Mouse (Mus musculus): Measurements from ENCODE around the gene Dscaml1.

The Dscaml1 gene

DNA sequence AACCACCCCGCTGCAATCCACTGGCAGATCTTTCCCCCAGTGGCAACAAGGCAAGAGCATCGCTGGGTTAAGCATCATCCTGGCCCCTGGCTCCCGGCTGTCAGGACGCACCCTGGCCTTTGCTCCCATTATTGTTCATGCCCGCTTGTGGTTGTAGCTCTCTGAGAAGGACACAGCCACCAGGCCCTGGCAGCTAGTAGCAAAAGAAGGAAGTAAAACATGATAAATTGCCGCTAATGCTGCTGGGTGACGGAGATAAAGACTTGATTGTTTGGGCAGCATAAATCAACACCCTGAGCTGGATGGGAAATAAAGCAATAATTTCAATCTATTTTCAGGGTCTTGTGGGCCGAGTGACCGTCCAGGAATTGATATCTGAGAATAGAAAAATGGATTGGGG is 81.1 kb downstream of the Dscaml1 start:
- DNase-seq (ENCODE audit: low spot score in 2 of 2), result no peak

DNA sequence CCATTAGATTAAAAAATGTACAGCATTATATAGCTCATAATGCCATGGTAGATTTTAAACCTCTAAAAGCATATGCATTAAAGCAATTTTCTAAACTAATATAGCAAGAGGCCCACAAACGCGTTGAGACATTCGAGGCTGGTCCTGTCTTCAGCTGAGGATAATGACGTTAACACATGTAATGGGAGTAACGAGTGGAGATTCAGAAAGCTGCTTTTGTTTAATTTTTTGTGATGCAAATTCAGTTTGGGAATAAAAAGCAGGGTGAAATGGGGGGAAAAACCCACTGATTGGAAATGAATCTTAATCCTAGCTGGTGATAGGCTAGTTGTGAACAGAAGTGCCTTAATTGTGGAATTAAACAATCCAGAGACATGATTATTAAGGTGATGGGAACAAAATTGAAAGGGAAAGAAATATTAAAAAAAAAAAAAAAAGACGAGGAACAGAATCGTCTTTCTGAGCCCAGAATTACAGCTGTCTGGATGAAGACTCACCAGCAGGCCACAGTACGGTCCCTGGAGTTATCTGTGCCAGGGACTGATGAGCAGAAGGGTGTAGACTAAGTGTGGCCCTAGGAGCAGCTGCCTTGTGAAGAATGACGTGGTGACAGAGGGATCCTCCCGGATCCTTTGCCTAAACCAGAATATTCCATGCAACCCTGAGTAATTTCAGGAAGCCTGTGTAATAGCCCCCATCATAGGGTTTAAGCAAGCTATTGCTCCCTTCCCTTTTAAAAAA is 84.5 kb downstream of the Dscaml1 start:
- no peak for DNase-seq (ENCODE audit: low spot score in 2 of 2)

DNA sequence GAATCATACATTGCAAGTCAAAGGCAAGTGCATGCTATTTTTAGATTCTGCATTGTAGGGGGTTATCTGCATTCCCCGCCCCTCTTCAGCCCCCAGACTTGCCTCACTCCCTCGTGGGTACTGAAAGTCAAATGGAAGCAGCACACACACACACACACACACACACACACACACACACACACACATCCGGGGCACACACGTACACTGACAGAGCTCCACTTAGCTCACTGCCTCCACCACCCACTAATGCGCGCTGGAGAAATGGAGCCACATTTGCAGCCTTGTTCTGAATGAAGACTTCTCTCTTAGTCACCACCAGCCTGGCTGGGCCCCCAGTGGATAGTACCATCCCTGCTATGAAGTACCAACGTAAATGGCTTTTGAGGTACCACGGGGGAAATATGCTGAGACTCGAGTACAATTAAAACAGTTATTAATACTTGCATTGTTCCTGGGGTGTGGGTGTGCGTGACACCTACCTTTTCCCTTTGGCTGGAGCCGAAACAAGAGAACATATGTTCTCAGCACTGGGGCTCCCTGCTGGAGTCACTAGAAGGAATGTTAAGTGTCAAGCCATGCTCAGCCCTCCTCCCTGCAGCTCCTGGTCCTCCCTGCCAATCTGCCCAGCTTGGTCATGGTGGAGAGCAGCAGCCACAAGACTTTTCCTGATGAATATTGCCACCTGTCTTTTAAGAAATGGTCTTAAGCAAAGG is 91.7 kb downstream of the Dscaml1 start:
- no peak for DNase-seq (ENCODE audit: low spot score in 2 of 2)

DNA sequence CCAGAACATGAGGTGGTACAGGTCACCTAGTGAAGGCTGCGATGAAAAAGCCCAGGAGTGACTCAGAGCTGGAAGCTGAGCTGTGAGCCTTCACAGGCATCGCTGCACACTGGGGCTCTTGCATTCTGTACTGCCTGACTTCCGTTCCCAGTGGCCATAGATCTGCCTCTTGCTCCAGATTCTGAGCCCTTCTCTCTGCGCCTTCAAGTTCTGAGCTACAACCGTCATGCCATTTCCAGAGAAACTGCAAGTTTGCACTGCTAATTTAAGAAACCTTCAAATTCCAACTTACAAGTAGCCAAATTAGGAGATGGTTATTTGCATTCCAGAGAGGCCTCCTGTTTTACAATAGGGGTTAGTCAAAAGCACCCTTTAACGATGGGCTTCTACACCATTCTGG is 93.4 kb downstream of the Dscaml1 start:
- no peak for DNase-seq (ENCODE audit: low spot score in 2 of 2)

DNA sequence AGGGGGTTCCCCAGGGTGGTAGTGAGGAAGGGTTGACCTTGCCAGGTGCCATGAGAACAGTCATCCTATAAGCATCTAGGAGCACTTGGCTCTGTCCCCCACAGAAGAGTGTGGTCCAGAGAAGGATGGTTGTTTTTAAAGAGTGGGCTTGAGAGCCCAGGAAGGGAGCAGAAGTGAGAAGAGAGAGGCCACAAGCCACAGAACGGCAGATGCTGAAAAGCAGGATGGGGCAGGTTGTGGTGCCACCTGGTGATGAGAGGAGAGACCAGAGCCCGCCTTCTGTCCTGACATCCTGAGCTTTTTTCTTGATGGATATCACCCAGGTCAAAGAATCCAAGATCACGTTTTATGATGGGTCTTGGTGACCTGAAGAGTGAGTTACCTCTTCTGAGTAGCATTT is 96.4 kb downstream of the Dscaml1 start:
- no peak for DNase-seq (ENCODE audit: low spot score in 2 of 2)

DNA sequence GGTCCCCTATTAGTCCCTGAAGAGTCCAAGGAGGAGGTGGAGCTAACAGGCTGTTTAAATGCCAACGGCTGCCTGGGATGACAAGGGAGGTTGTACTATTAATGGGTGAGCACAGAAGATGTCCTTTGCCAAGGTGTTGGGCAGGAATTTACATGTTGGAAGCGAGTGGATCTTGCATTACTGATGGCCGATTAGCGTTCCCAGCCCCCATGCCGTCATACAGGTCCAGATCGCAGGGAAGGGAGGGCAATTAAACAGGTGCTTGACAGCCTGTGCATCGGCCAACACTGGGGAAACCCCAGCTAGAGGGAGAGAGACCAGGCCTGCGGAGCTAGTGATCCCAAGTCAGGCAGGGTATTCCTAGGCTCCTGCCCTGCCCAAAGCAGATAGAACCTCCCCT is 98.1 kb downstream of the Dscaml1 start:
- no peak for DNase-seq (ENCODE audit: low spot score in 2 of 2)

DNA sequence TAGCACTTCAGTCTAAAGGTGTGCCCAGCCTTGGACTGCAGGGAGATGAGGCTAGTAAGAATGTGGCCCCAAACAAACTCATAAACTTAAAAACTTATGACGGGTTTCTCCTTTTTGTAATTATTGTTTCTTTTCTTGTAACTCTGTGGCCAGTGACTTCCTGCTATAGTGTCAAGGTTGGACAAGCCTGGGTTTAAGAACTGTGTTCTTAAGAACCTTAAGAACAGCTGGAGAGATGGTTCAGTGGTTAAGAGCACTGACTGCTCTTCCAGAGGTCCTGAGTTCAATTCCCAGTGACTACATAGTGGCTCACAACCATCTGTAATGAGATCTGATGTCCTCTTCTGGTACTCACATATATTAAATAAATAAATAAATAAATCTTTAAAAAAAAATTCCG is 106.8 kb downstream of the Dscaml1 start:
- no peak for DNase-seq (ENCODE audit: low spot score in 2 of 2)

DNA sequence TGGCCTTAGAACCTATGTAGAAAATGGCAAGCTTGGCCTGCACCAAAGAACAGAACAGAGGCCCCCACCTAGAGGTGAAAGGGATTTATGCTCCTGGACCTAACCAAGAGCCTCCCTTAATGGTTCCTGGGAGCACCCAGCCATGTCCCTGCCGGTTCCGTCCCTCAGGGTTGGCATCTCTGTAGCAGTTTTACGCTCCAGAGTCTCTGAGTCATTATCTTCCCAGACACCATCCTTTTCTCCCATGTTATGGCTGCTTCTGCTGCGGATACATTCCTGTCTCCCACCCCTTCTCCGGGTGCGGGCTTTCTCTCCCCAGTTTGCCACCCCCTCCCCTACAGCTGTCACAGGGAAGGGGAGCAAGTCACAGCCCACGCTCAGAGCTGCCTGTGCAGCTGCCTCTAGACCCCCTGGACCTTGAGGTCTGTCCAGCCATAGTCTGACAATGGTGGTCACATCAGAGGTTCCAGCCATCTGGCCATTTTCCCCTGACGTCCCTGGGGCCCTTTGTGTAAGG is 108.1 kb downstream of the Dscaml1 start:
- DNase-seq (ENCODE audit: low spot score in 2 of 2), result no peak

DNA sequence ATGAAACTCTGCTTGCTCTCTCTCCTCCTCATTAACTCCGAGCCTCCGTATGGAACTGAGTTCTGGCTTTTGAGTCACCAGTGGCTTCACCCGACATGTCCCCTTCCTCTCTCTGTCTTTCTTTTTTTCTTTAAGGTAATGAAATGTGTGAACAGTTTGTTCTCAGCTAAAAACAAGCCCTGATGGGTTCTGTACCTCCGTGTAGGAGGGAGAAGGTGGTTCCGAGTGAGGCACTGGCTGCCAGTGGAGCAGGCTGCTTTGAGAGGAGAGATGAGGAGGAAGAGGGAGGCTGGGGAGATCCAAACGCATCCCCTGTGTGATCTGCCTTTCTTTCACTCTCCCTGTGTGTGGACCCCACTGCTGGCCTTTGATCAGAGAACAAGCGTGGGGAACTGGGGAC is 111.2 kb downstream of the Dscaml1 start:
- DNase-seq (ENCODE audit: low spot score in 2 of 2), result no peak

DNA sequence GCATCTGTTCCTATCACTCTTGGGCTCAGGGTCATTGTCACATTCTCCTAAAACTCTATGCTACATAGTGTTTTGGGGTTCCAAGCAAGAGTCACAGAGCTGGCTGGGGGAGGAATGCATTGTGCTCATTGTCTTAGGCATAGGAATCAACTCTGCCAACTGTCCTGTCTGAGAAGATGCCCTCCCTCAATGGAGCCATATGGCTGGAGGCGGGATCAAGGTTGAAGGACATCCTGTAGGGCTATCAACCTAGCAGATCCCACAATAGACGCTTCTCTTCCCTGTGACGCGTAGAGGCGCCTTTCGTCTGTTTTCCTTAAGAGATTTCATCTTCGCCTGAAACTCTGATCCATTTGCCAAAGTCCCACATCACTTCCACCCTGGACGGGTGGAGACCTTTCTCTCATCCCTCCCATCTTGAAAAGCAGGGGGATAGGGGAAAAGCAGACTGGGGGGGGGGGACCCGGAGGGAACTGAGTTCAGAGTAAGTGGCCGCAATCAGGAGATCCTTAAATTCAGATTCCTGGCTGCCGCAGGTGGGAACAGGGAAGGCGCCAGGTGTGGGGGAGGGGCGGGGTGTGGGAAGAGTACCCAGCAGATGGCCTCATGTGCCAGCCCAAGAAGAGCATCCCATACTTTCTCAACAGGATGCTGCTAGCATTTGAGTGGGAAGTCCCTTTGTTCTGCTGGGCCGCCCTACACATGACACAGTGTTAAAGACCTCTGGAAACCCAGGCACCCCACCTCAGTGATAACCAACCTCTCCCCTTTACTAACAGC is 113.0 kb downstream of the Dscaml1 start:
- DNase-seq (ENCODE audit: low spot score in 2 of 2), result no peak

DNA sequence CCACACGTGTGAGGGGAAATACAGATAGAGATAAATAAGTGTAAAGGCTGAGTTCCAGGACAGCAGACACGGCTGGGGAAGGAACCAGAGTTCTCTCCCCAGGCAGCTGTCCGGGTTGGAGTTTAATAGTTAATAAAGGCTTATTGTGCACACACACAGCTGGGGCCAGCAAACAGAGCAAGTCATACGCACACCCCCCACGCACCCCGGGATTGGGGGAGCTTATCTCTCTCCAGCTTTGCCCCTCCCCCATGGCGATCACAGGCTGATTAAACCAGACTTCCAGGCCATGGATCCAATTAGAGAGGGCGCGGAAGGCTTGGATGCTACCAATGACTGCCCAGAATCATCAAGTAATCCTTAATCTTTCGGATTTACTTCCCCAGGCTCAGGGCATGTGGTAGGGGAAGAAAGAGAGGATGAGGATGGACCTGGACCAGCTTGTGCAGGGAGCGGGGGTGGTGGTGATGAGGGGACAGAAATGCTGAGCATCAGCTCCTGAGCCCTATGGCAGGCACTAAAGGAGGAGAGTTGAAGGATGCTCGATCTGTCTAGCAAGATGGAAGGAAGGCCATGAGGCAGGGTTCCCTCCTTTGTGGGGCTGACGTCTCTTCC is 119.7 kb downstream of the Dscaml1 start:
- peak in 1 of 2 experiments; percentile 62 for DNase-seq (ENCODE audit: low spot score in 2 of 2)

DNA sequence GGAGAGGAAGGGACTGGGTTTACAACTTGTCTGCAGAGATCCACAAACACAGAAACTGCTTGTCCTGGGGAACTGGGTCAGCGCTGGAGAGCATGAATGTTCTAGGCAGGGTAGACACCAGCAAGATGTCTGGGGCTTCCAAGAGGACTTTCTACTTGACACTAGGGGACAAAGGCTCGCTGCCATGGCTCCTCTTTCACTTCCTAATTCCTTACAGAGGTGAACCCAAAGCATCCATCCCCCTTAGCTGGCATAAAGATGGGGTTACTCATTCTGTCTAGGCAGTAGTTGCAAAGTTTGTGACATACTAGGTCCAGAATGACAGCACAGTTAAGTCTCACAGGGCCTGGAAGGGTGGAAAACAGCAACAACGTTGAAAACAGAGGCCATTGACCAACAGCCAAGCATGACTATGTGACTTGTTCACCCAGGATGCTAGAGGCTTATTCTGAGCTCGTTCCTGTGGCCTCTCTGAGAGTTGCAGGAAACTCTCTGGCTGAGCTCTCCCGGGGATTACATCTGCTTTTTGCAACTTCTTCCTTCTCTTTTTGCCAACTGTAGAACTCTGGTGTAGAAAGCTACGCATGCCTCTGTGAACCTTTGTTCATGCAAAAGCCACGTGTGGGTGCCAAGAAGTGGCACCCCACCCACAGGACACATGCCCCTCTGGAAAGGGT is 120.6 kb downstream of the Dscaml1 start:
- no peak for DNase-seq (ENCODE audit: low spot score in 2 of 2)

DNA sequence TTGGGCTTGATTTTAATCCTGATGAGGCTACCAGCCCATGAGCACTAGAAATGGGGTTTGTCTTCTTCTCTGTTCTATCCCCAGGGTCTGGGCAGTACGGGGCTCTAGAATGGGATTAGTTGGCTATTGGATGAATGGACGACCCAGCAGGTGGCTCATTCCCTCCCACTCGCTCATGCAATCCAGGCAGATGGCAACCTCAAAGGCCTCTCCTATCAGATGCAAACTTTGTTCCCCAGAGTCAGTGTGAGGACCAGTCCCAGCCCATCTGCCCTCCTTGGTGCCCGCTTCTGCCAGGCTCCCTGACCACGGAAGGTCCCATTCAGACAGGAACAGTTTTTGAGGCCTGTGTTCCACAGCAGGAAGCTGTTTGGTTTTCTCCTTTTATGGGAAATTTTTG is 123.4 kb downstream of the Dscaml1 start:
- no peak for DNase-seq (ENCODE audit: low spot score in 2 of 2)

DNA sequence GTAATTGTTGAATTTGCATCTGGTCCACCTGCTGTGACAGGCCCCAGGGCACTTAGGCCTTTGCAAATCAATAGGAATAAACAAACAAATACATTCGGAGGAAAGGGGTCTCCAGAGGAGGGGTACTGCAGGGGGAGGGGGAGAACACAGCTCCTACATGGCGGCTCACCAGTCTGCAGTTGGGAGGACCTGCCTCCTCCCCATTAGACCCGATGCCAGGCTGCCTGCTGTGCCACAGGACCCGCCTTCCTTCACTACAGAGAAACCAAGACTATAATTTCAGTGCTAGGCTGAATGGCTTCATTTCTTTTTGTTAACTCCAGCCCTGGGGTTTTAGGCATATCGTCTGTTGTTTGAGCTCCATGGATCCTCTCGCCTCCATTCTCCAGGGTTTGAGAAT is 123.8 kb downstream of the Dscaml1 start:
- DNase-seq (ENCODE audit: low spot score in 2 of 2), result no peak

DNA sequence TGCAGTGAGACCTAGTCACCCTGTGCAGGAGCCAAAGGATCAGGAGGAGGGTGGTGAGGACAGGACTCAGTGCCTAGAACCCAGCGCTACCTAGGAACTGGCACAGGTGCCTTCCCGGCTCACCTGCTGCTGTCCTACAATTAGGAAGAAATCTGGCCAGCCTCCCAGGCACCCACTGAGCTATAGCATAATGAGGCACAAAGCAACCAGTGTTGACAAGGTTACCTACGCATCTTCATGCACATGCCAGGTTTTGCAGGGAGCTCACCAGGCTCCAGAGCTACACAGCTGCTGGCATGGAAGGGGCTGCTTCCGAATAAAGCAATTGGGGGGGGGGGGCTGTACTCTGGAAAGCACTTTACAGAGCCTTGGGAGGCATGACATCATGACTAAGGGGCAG is 124.2 kb downstream of the Dscaml1 start:
- DNase-seq (ENCODE audit: low spot score in 2 of 2), result no peak

DNA sequence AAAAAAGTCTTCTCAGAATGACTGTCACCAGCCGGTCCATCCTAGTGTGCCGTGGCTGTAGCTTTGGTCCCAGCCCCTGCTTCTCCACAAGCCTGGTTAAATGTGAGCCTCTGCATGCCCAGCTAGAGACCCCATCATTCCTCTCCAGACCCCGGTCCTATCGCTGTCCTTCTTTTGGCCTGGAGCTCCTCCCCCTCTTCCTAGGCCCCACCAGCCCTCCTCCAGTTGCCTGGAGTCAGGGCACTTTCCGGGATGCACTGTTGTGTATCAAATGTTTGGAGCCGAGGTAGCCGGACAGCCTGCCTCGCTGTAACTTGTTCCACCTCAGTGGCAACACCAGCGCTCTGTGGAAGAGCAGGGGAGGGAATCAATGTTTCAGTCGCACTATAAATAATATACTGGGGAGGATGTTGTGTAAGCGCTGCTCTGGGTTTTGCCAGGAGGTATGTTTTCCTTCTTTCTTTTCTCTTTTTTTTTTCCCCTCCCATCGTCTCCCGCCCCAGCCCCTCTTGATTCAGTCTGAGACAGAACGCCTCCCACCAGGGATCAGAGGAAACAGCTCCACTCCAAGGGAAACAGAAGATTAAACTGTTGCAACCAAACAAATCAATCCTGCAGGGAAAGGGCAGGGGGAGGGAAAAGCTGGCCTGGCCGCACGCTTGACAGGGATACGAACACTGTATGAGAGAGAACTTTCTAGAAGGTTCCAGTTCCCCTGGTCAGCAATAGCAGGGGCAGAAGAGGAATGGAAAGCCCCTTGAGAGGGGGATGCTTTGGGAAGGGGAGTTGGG is 128.8 kb downstream of the Dscaml1 start:
- peak; percentile 26 to 61 for DNase-seq (ENCODE audit: low spot score in 2 of 2)

DNA sequence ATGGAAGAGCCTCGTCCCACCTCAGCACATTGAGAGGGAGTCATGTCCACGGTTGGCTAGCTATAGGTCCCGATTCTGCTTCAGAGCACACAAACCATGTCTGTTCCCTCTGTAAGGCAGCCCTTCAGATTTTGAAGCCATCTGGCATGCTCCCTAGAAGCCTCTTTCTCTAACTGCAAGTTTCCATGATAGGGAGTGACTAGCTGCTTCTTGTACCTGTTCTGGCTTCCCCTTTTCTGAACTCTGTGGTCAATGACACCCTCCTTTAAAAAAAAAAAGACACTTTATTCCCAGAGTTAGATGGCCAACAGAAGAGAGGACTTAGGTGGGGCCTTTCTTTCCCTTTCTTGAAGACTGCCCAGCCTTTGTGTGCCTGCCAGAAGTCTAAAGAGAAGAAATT is 130.5 kb downstream of the Dscaml1 start:
- no peak for DNase-seq (ENCODE audit: low spot score in 2 of 2)

DNA sequence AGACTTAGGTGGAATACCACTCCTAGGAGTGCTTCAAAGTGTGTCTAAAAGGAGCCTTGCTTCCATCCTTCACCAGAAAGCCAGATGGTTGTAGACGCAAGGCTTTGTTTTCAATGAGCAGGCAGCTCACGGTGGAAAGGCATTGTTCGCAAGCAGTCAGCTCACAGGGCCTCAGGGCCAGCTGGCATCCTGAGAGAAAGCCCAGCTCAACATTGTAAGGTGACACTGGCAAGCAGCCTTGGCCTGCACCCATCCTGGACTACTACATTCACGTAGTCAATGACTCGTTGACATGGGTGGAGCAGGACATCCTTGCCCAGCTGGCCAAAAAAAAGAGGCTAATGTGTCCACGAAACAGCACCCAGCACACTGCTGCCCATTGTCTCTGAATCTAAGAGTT is 134.6 kb downstream of the Dscaml1 start:
- DNase-seq (ENCODE audit: low spot score in 2 of 2), result no peak

DNA sequence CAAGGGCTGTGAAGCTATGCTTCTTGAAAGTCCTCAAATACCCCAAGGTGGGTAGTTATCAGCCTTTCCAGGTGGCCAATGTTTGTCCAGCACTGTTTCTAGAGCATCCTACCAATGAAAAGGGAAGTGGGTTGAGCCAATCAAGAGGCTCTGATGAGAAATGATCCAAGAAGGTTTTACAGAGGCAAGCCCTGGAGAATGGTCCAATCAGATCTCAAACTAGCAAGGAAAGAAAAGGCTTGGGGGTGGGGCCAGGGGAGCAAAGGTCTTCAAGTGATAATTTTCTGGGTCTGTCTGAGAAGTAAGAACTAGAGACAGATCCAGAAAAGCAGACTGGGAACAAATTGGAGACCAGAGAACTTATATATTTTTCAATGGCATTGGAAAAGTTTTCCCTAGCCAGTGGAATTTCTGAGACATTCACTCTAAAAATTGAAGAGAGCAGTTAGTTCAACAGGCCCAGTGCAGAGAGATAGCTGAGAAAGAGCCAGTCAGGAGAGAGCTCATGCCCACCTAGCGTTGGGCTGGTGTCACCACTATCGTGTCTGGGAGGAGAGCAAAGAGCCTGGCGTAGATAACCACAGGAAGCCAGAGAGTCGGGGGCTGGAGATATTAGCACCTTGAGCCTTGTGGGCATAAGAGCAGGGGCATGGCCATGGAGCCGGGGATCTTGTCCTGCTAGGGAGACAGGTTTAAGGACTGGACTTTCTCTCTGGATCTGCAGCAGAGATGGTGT is 140.6 kb downstream of the Dscaml1 start:
- DNase-seq (ENCODE audit: low spot score in 2 of 2), result no peak

DNA sequence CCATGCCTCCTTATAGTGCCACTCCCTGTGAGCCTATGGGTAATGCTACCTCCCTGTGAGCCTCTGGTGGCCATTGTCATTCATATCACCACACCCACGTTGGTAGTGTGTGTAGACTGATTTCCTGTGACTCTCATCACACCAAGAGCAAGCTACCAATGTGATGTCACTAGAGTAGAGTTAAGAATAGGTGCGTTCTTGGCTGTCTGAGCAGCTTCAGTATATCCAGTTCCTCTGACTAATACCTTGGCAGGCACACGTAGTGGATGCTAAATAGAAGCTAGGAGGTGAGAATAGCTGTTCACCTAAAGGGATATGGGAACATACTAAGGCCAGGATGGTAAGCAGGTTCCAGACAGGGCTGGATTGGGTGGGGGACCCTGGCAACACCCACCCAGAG is 143.3 kb downstream of the Dscaml1 start:
- DNase-seq (ENCODE audit: low spot score in 2 of 2), result no peak

Data from urinary bladder, postnatal 4 days (tissue).